9 mouse cellular contexts compared by ENCODE assay signal in the genomic region with DNA sequence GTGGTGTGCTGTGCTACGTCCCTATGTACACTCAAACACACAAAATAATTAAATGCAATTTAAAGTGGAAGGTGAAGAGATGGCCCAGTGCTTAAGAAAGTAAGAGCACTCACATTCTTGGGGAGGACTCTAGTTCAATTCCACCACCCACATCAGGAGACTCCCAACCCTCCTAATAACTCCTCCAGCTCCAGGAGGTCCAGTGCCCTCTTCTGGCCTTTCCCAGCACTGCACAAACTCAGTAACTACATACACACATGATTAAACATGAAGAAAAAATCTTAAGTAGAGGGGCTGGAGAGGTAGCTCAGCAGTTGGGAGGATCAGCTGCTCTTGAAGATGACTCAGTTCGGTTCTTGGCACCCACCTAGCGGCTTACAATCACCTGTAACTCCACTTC. TPM values are rescaled to one million over a fixed set of nuclear protein-coding genes. Genes with fewer than 3 reads are reported as not detected.
DNase-seq lines count a peak whose midpoint lies in the region; ATAC-seq lines count a peak whose summit lies in the region.
"Had no signal": no experiment of that assay in that cellular context is flagged by ENCODE, and none has a peak within 500 bp of the region (broad histone marks: within the 10 kb centered on the region; RNA-seq: fewer than 3 reads in every experiment).

No protein-coding gene starts in this region.

- H3K4me3 ChIP-seq in limb, embryonic 11.5 days (ENCODE audit: low read depth, low read length), result no peak overlapping the region
- H3K4me3 ChIP-seq: midbrain, embryonic 12.5 days had no signal

- H3K9ac ChIP-seq in limb, embryonic 11.5 days (ENCODE audit: low read length), result no peak overlapping the region
- H3K9ac ChIP-seq: midbrain, embryonic 12.5 days had no signal

- no peak overlapping the region for H3K27ac ChIP-seq in limb, embryonic 11.5 days (replicated peaks; ENCODE audit: low read depth, low read length)
- H3K27ac ChIP-seq: midbrain, embryonic 12.5 days had no signal

- peak; percentile 67 to 72 for DNase-seq in cerebellum, adult 18-20 months
- no peak for DNase-seq in cerebellum, adult 11-12 months
- DNase-seq in left cerebral cortex, adult 18-20 months (ENCODE audit: low spot score in 2 of 2), result peak; percentile 49 to 68
- DNase-seq in left cerebral cortex, postnatal 36 days (ENCODE audit: low spot score in 2 of 2), result no peak
- DNase-seq in Muller cell, postnatal 12 days (ENCODE audit: inconsistent ontology term), result peak; percentile 26
- DNase-seq in embryo, embryonic 10.5 days (ENCODE audit: low spot score), result peak; percentile 76
- peak; percentile 65 for DNase-seq in limb, embryonic 11.5 days (ENCODE audit: low spot score)
- peak; percentile 62 for DNase-seq in splenic B cell, adult 2 months (ENCODE audit: low read depth, low spot score)

- ATAC-seq in limb, embryonic 11.5 days (ENCODE audit: insufficient number of reproducible peaks, low FRiP score, low TSS enrichment, low read depth), result no peak

- intact Hi-C loops in left cerebral cortex, postnatal 36 days (cut with DNase I), result loop anchor here (5.0 kb wide), 1 partner anchor 67 kb away; no protein-coding TSS in a partner anchor

- H3K4me2 ChIP-seq in limb, embryonic 11.5 days (ENCODE audit: low read depth, severe bottlenecking), result no peak overlapping the region
- H3K4me2 ChIP-seq: midbrain, embryonic 12.5 days had no signal

- no peaks in the 10 kb centered on the region for H3K4me1 ChIP-seq in limb, embryonic 11.5 days (ENCODE audit: control insufficient read depth, insufficient read depth, low read length)

- H3K36me3 ChIP-seq in limb, embryonic 11.5 days (ENCODE audit: control insufficient read depth, insufficient read depth, low read length), result peaks cover 11% of the 10 kb centered on the region; the same call in 1 of the 2 replicates
- H3K36me3 ChIP-seq in splenic B cell, adult 2 months (ENCODE audit: control insufficient read depth, insufficient read depth, low read length, poor library complexity, severe bottlenecking), result no peaks in the 10 kb centered on the region; the same call in 1 of the 2 replicates

- no peaks in the 10 kb centered on the region for H3K9me3 ChIP-seq in limb, embryonic 11.5 days (ENCODE audit: control insufficient read depth, low read length)
- H3K9me3 ChIP-seq: midbrain, embryonic 12.5 days had no signal

- H3K27me3 ChIP-seq in limb, embryonic 11.5 days (ENCODE audit: control insufficient read depth, insufficient read depth, low read length), result peaks cover 13% of the 10 kb centered on the region
- H3K27me3 ChIP-seq in splenic B cell, adult 2 months (ENCODE audit: control insufficient read depth, insufficient read depth, low read length, poor library complexity, severe bottlenecking), result no peaks in the 10 kb centered on the region

- WGBS in limb, embryonic 11.5 days, result 67% methylated on average over 3 of the region's 3 CpGs

RNA-seq across cellular contexts. Expression of gene Celsr3, which starts 6.6 kb away (rescaled TPM):
- 10 to 100 TPM; 51.2 to 56.1 TPM for total RNA-seq in left cerebral cortex, adult 18-20 months (2021)
- 10 to 100 TPM; 43.4 to 74.0 TPM for total RNA-seq in left cerebral cortex, postnatal 36 days (2021)
- 0.10 and 0.20 TPM in 2 replicates for polyA plus RNA-seq in limb, embryonic 11.5 days (2014; fragmentation: Nextera tagmentation; extraction: Ambion mirVana)

RNA-seq across cellular contexts. Expression of gene Nckipsd, which starts 11.3 kb away (rescaled TPM):
- total RNA-seq in left cerebral cortex, adult 18-20 months (2021), result 10 to 100 TPM; 65.4 to 68.7 TPM
- 10 to 100 TPM; 56.0 to 60.6 TPM for total RNA-seq in left cerebral cortex, postnatal 36 days (2021)
- 13.9 and 15.7 TPM in 2 replicates for polyA plus RNA-seq in limb, embryonic 11.5 days (2014; fragmentation: Nextera tagmentation; extraction: Ambion mirVana)

RNA-seq across cellular contexts. Expression of gene Slc26a6, which starts 33.6 kb away (rescaled TPM):
- total RNA-seq in left cerebral cortex, adult 18-20 months (2021), result 10 to 100 TPM; 11.7 to 14.0 TPM
- 10 to 100 TPM; 18.1 to 24.3 TPM for total RNA-seq in left cerebral cortex, postnatal 36 days (2021)
- polyA plus RNA-seq in limb, embryonic 11.5 days (2014; fragmentation: Nextera tagmentation; extraction: Ambion mirVana), result 12.5 and 13.5 TPM in 2 replicates

RNA-seq across cellular contexts. Expression of gene Ip6k2, which starts 35.9 kb away (rescaled TPM):
- total RNA-seq in left cerebral cortex, adult 18-20 months (2021), result 100 to 1,000 TPM; 140 to 154 TPM
- total RNA-seq in left cerebral cortex, postnatal 36 days (2021), result 100 to 1,000 TPM; 155 to 158 TPM
- polyA plus RNA-seq in limb, embryonic 11.5 days (2014; fragmentation: Nextera tagmentation; extraction: Ambion mirVana), result 129 and 136 TPM in 2 replicates

Comparison
In these comparisons a context has a peak if more than half of its experiments do, and no peak if none do; other contexts are left out.
1. DNase-seq: peak in cerebellum, adult 18-20 months (2 of 2), left cerebral cortex, adult 18-20 months (2 of 2), Muller cell, postnatal 12 days (single experiment), embryo, embryonic 10.5 days (single experiment), limb, embryonic 11.5 days (single experiment) and splenic B cell, adult 2 months (single experiment); none in cerebellum, adult 11-12 months (single experiment) and left cerebral cortex, postnatal 36 days (0 of 2).